Mouse (Mus musculus) mouse embryonic stem cell (cell line): ENCODE data around the gene Ndufaf8.

Experiments used
- in situ Hi-C, 2 experiments: fragments of 300-500 bp; cut with MboI; formaldehyde crosslinking; loops; 1 replicate in 1 of 2; 3 replicates in 1 of 2; pipeline ENCODE4 v1.14.3; 2019 to 2020; ENCODE audit warnings: low sequenced_read_pairs in 2 of 2, low pct_unique_long_range_greater_than_20kb in 1 of 2, mixed read lengths in 1 of 2; ENCODE audit not compliant: unreplicated experiment in 1 of 2

Ndufaf8 gene

DNA sequence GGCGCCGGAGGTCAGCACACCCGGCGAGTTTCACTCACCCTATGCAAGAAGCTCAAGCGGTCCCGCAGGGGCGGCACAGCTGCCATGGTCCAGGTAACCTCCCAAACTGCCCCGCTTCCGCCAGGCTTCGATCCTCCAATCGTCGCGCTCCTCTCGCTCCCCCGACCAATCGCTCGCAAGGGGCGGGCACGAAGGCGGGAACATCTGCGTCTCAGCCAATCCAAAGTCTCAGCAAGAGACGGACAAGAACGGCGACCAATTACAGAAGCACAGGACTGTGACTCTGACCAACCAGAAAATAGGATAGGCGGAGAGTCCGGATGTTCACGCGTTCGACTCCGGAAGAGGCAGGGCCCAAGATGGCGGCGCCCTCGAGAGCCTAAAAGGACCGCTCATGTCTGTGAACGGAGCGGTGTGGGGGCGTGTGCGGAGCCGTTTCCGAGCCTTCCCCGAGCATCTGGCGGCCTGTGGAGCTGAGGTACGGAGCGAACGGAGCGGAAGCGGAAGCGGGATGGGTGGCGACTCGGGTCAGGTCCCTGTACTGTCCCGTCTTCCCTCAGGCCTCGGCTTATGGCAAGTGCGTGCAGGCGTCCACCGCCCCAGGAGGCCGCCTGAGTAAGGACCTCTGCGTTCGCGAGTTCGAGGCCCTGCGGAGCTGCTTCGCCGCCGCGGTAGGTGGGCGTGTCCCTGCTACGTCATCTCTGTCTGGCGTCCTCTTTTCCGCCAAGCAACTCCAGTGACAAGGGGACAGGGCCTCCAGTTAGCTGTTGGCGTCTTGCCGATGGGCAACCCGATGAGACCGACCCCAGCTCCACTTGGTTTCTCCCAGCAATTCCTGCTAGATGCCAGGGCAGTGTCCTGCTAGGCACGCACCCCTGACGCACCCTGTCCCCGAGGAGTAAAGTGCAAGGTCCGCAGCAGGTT is at the start of gene Ndufaf8, which contains the start of gene Tepsin:
TSS of gene Ndufaf8 (plus strand) at position 341 of the 924 bp plus-strand sequence.
TSS of gene Tepsin (minus strand) at position 144 of the 924 bp plus-strand sequence.
- in situ Hi-C loops, result no loop called here

DNA sequence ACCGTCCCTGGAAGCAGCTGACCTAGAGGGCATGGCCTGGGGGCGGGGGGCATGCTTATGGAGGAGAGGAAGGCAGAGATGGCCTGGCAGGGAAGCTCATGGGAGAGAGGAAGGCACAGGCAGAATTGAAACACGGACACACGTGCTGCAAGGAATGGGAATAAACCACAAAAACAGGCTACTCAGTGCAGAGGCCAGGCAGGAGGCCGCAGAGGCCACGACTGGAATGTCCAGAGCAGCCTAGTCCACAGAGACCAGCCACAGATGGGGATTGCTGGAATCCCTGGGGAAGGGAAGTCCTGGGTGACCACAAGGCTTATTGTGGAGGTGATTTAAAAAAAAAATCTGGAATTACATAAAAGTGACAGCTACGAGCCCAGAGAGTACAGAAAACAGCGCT is 49.7 kb upstream of the Ndufaf8 start:
- in situ Hi-C loops, result no loop called here

DNA sequence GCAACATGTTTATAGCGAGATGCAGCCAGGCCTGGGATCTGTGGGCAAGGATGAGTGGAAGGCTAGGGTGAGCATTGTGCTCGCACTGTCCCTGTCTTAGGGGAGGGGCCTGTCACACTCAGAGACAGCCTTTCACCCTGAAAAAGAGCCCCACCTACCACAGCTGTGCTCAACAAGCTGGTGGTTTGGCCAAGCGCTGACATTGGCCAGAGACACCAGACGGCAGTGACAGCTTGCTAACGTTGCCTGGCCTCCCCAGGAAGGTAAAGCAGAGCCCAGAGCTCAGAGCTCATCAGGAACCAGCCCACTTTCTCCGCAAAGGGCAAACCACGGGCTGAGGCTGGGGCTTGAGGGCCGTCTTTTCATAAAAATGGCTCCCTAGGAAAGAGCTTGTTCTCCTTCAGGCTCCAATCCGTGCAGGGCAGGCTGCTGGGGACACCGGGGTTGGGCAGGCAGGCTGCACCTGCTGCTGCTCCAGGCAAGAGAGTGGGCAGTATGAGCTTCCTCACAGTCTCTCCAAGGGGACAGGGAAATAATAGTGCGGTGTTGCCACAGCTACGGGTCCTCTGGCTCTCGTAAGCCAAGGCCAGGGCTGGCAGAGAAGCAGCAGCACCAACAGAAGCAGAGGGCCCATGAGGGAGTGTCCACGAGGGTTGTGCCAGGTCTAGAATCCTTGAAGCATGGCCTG is 47.5 kb upstream of the Ndufaf8 start:
- in situ Hi-C loops, result no loop called here

DNA sequence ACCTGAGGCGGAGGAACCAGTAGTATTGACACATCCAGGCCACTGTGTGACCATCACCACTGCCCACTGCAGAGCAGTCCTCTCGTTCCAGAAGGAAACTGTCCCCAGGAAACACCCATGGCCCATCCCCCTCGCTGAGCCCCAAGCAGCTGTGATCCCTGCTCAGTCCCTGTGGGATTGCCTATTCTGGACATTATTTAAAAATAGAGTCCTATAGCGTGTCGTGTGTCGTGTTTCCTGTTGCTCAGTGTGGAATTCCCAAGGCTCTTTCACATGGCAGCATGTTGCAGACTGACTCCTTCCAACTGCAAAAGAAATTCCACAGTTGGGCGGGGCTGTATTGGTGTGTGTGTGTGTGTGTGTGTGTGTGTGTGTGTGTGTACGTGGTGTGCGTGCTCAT is 46.5 kb upstream of the Ndufaf8 start:
- in situ Hi-C loops, result no loop called here

DNA sequence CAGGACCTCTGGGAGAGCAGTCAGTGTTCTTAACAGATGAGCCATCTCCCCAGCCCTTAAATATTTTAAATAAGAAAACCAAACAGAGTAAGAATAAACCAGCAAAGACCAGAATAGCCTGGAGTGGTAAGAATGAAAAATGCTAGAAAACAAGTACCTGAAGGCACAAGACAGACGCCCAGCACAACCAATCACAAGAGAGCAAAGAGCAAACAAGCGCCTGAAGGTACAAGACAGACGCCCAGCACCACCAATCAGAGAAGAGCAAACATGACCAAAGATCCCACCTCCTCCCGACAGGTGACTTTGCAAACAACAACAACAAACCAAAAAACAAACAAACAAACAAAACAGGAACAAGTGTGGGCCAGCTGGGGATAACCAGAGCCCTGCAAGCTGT is 44.9 kb upstream of the Ndufaf8 start:
- in situ Hi-C loops, result no loop called here

DNA sequence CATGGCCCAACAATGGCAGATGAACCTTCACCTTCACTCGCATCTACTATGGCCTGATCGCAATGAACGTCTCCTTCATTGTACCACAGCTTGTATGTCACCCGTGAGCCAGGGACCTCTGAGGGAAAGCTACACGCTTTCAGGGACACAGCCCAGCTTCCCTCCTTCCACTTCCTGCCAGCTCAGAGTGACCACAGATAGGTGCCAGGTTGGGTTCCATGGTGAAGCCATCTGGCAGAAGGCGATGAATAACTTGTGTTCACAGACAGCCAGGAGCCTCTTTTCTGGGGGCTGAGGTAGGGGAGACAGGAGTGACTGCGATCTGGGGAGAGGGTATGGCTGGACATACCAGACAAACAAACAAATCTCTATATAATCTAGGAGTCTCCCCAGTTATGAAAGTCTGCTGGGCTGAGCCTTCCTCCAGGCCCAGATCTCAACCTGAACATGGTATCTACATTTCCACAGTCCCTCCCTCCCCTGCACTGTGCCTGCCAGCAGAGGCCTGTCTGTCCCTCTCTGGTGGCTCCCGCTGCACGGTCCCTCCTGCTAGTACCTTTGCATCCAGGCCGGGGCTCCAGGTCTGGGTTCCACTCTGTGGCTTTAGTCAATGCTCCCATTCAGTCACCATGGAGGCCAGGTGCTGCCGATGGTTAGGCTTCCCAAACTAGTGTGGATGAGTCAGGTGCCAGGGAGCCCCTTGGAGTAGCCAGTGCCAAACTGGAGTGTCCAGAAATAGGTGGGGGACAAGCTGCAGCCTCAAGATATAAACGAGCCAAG is 42.6 kb upstream of the Ndufaf8 start:
- in situ Hi-C loops, result no loop called here

DNA sequence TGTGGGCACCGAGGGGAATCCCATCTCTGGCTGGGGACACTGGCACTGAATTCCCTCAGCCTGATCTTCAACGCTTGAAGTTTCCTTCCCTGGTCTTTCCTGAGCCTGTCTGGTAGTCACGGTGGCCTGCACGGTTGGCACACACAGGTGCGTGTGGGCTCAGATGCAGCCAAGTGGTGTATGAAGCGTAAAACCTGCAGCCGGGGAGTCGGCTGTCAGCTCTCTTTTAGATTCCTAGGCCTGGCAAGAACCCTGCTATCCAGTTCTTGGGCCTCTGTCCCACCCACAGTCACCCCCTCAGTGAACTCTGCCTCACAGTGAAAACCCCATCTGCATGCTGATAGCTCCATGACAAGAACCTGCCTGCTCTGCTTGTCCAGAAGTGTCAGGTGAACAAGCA is 38.1 kb upstream of the Ndufaf8 start:
- in situ Hi-C loops, result no loop called here

DNA sequence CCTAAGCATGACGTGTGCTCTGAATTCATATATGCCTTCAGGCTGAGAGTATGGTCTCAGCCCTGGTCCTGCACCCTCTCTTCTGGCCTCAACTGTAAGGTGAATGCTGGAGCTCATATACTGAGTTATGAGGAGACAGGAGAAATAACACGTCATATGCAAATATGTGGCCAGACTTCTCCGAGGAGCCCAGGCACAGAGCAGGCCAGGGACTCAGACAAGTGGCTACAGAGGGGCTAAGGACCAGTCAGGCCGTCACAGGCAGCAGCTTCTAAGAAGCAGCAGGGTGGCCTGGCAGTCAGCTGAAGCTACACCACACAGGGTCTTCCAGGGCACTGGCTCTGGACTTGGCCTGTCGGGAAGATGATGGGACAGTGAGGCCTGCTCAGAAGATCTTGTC is 35.4 kb upstream of the Ndufaf8 start:
- in situ Hi-C loops, result no loop called here

DNA sequence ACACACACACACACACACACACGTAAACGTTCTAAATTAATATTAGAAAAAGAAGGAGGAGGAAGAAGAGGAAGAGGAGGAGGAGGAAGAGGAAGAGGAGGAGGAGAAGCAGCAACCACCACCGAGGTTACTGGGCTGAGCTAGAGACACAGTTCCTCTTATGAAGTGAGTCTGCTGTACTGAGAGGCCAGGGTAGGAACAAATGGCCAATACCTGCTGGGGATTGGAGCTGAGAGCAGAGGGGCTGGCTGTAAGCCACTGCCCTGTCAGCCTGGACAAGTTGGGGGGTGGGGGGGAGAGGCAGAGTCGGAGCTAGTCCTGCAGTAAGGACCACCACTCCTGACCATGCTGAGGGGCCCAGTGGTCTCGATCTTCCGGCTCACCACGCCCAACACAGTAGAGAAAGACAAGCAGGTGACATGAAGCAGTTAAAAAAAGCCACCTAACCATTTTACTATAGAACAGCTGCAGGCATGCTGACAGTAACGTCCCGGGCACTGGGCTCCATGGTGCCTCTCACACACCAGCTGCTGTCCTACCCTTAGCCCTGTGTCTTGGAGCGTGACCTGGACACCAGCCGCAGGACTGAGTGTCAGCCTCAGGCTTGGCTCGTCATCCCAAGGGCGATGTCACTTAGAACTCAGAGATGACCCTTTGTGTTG is 34.6 kb upstream of the Ndufaf8 start:
- in situ Hi-C loops, result no loop called here

DNA sequence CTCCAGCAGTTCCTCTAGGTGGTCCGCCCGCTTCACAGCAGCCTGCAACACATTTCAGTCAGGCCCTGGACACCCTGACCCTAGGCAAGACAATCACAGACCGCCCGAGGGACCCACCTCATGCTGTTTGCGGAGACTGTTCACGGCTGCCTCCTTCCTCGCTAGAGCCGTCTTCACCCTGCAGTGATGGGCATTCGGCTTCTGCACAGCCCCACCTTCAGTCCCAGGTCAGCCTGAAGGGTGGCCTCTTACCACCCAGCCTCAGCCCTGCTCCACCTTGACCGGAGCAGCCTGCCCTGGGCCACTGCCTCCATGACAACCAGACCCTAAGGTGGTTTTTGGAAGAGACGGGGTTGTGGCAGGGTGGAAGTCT is 34.1 kb upstream of the Ndufaf8 start:
- in situ Hi-C loops, result no loop called here

DNA sequence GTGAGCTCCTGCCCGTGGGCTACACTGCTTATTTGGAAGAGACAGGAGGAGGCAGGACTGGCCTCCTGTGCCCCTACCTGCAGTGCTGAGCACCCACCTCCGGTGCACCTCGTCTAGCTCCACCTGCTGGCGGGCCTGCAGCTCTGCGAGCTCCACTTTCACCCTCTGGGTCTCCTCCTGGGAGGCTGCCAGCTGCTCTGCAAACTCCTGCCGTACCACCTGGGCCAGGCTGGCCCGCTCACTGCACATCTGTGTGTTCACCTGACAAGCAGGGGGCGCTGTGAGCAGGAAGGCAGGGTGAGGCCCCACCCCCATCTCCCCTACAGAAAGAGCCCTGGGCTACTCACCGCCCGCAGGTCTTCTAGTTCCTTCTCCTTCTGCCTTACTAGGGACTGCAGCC is 33.4 kb upstream of the Ndufaf8 start:
- in situ Hi-C loops, result no loop called here

DNA sequence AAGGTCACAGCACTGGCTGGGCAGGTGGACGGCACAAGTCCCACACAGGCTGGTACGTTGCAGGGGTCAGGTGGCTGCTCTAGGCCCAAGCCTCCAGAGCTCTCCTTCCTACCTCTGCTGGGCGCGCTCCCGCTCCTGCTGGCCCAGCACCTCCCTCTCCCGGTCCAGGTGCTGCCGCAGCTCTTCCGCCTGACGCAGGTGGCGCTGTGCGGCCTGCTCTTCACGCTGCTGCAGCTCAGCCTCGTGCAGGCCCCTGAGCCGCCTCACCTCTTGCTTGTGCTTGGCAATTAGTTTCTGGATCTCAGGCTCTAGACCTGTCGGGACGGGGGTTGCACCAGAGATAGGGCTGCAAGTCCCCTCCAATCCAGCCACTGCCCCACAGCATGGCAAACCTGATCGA is 30.9 kb upstream of the Ndufaf8 start:
- in situ Hi-C loops, result no loop called here

DNA sequence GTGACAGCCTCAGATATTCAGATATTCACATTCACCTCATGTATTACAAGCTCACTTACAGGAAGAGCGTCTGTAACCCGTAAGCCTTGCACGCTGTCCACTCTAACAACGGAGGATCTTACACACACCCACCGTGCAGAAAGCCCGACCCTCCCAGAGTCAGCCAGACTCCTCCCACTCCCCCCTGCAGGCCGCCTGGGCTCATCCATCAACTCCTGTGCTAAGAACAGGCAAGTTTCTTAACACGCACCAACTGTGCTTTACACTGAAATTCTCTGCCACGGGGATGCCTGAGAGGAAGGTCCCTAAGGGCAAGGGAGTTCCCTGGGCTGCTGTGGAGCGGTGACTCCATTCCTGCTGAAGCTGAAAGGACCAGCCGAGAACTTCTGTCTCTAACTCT is 29.5 kb upstream of the Ndufaf8 start:
- in situ Hi-C loops, result no loop called here

DNA sequence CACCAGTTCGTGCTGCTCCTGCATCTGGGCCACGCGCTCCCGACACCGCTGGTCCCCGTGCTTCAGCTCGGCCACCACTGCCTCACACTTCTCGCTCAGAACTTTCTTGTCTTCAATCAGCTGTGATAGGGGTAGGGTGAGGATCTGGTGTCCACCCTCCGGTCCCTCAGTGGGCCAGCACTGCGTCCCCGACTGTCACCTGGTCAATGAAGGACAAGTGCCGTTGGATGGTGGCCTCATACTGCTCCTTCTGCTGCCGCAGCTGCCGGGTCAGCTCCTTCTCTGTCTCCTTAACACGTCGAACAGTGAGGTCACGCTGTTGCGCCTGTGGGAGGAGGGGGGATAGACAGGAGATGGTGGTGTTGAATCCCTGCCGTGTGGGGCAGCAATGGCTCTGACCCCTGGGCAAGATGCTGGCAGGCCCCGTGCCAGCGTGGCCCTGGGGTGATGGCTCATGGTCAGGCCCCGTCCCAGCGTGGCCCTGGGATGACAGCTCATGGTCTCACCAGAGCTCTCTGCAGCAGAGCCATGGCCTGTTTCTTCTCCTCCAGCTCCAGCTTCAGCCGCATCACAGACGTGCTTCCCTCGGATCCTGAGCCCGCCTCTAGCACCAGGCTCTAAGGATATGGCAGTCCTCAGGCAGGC is 28.3 kb upstream of the Ndufaf8 start:
- in situ Hi-C loops, result no loop called here

DNA sequence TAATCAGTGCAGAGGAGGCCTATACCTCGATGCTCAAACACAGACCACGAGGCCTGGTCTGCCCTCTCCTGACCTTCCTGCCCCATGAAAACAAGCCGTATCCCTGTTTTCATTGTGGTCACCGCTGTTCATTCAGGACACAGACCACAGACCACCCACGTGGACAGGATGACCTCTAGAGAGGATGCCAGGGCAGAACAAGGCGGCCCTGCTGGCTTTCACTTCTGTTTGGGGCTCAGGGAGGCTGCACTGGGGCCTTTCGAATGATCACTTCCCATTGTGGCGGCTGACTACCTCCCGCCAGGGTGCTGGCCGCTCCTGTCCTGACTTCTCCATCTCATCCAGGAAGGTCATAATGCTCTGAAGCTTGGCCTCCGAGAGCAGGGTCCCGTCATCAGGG is 27.7 kb upstream of the Ndufaf8 start:
- in situ Hi-C loops, result no loop called here

DNA sequence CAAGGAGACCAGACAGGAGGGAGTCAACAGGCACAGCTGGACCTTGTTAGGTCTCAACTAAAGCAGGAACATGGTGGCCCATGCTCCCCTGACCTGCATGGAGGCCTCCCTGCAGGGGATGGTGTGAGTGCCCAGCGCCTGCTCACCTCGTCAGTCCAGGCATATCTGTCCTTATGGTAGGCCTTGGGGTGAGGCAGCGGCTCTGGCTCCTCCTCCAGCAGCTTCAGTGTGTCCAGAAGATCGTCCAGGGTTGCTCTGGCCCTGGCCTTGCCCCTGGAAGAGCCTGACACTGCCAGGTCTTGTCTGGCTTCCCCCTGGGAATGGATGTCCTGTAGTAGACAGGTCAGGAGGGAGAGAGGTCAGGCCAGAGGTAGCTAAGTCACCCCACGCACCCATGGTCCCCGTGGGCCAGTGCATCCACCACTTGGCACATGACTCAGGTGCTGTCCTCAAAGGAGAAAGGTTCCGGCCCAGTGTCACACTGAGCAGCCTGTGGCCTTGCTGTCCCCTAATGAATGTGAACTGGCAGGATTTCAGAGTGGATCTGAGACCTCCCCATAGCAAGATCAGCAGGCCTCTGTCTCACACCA is 26.9 kb upstream of the Ndufaf8 start:
- in situ Hi-C loops, result no loop called here

DNA sequence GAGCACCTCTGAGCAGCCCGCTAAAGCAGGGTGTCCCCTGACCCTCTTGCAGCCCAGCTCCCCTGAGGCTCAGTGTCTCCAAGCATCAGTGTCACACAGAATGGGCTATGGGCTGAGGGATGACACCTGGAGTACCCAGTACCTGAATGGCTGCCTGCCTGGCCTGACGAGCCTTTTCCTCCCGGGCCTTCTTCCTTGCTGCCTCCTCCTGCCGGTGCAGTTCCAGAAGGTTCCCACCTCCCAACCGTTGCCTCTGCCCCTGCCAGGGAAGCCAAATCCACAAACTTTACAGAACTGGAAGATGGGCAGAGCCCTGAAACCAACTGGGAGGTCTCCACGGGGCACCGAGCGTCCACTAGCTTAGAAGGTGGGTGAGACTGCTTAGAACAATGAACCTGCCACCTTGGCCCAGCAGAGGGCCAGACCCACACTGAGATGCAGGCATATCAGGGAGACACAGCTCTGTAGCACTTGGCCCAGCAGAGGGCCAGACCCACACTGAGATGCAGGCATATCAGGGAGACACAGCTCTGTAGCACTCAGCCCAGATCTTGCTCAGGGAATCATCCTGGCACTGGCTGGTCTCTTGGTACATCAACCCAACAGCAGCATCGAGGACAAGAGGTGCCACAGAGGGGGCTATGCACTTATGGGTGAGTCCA is 25.6 kb upstream of the Ndufaf8 start:
- in situ Hi-C loops, result no loop called here
